Mouse (Mus musculus) spleen, postnatal 4 days (tissue): Measurements from ENCODE around the gene Hesx1.

Experiments
- DNase-seq, 2 experiments: peaks; one replicate each; pipeline ENCODE4 v3.0.0; 2022; ENCODE audit warnings: low spot score in 2 of 2

Hesx1 gene

GRCm38 (mm10) chr14:27011561-27011960 lies 17.3 kb downstream of the Hesx1 start:
- no peak for DNase-seq

DNA sequence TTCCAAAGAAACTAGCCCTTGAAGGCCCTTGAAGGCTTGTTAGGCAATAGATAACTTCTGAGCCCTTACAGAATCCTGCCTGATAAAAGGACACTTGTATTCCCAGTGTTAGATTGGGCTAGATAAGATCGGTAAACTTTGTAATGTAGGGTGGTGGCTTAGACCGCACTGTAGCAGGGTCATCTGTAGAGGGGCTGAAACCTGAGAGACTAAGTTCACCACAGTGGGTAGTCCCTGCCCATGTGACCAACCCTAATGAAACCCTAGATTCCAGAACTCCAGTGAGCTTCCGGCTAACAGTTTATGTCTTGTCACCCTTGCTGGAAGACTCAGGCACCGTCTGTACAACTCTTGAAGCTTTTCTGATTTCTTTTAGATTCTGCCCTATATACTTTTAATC lies 19.4 kb downstream of the Hesx1 start:
- no peak for DNase-seq

DNA sequence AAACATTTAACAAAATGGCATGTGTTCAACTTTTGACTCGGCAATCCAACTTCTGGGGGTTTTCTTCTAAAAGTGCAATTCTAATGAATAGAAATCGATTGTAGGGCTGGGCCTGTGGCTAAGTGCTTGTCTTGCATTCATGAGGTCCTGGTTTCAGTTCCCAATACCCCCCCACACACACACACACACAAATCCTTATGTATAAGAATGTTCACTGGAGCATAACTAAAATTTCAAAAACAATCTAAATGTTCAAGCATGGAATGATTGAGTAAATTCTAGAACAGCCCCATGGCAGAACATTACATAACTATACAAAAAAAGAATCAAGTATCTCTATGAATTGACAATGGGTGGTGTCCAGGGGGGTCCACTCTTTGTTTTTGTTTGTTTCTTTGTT lies 23.7 kb downstream of the Hesx1 start:
- DNase-seq, result no peak

DNA sequence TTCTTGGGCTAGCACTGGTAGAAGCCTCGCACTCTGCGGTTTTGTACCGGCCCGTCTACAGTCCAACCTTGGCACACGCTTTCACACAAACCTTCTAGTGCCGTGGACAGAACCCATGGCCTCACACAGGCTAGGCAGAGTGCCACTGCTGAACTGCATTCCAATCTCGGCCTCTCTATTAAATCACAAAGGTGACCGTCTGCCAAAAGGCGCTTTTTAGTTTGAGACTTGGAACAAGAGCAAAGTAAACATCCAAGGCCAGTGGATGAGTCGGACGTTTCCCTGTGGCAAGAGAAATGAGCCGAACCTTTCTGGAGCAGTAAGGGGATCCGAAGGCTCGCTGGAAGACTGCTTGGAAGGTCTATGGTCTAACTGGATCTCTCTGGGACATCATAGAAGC lies 25.6 kb downstream of the Hesx1 start:
- no peak for DNase-seq

DNA sequence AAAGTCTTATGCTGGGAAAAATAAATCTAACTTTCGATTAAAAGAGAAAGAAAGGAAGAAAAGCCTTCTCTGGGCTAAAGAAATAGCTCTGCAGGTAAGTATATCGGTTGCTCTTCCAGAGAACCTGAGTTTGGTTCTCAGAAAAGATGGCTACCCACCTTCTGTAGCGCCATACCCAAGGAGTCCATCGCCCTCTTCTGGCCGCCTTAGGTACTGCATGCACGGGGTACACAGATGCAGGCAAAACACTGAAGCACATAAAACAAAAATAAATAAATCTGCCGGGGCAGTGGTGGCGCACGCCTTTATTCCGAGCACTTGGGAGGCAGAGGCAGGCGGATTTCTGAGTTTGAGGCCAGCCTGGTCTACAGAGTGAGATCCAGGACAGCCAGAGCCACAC lies 28.7 kb downstream of the Hesx1 start:
- DNase-seq, result peak; percentile 74 to 89

DNA sequence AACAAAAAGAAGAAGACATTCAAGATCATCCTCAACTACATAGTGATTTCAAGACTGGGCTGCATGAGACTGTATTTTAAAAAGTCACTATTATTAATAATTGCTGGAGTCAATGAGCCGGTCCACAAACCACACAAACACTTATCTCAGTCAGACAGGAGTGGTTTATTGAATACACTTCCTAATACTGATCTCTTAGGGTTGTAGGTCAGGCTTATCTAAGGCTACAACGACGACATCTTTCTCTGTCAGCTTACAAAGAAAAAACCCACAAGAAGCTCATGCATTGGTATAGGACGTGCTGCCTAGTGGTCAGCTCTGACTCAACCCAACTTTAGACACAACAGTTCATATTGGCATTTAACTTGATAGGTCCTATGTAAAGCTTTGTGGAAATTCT lies 30.4 kb downstream of the Hesx1 start:
- no peak for DNase-seq

DNA sequence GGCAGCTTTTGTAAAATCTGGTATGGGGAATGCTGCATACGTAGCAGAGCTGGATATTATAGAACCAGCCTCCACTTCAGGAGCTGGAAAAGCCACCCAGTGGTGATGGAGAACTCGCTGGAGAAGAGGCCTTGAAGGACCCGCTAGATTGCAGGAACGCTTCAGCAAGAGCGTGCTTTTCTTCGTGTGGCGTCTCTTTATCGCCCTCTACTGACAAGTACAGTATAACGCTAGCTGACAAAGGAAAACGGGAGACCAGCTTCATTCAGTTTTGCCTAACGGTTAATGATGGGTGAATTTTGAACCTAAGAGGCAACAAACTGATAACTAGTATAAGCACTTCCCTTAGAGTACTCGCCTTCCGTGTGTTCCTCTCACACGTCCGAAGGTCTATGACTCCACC lies 35.6 kb downstream of the Hesx1 start:
- no peak for DNase-seq

DNA sequence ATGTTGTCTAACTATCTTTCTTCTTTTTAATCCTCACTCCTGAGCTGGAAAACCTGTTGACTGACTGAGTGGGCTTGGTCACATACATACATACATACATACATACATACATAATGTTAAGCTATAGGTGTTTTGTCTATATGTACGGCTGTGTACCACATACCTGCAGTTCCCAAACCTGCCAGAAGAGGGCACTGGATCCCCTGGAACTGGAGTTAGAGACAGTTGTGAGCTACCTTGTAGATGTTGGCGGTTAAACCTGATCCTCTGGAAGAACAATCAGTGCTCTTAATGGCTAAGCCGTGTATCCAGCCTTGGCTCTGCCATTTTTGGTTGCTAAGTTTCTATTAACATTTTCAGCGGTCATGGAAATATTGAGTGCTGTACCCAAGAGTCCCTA lies 36.9 kb downstream of the Hesx1 start:
- DNase-seq, result peak; percentile 70 to 91

DNA sequence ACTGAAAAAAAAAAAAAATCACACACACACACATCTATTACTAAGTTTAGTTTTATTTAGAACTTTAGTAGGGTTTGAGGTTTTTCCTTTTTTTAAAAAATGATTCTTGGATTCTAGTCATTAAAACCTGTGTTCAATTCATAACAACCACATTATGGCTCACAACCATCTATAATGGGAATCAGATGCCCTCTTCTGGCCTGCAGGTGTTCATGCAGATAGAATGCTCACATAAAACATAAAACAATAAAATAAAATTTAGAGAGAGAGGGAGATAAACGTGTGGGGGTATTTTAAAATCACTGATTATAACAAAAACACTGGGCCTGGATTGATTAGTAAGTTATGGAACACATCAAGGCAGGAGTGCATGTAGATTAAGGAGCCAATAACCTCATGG lies 43.3 kb downstream of the Hesx1 start:
- DNase-seq, result no peak

GRCm38 (mm10) chr14:27038783-27039182 lies 44.6 kb downstream of the Hesx1 start, which contains the start of gene Il17rd:
Gene Il17rd (plus strand): TSS chr14:27038941.
- DNase-seq, result peak; percentile 66 to 80

- peak in 1 of 2 experiments; percentile 67 for DNase-seq
These were observed 45.3 kb downstream of the Hesx1 start for GRCm38 (mm10) chr14:27039281-27040248.

DNA sequence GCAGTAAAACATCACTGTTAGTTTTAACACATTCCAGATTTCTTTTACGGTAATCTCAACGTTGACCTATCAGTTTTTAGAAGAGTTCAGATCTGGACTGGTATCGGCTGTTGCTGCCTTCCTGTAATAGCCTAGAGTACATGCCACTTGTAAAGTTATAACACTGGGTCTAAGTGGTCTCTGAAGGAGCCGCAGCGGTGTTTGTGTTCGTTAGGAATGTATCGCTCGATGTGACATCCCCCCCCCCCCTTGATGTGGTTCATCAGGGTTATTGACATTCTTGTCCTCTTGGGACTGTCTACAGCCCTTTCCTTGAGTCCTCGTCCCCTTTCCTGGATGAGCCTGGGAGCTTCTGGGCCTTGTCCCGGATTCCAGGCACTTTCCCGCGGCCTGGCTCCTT lies 46.2 kb downstream of the Hesx1 start:
- no peak for DNase-seq

DNA sequence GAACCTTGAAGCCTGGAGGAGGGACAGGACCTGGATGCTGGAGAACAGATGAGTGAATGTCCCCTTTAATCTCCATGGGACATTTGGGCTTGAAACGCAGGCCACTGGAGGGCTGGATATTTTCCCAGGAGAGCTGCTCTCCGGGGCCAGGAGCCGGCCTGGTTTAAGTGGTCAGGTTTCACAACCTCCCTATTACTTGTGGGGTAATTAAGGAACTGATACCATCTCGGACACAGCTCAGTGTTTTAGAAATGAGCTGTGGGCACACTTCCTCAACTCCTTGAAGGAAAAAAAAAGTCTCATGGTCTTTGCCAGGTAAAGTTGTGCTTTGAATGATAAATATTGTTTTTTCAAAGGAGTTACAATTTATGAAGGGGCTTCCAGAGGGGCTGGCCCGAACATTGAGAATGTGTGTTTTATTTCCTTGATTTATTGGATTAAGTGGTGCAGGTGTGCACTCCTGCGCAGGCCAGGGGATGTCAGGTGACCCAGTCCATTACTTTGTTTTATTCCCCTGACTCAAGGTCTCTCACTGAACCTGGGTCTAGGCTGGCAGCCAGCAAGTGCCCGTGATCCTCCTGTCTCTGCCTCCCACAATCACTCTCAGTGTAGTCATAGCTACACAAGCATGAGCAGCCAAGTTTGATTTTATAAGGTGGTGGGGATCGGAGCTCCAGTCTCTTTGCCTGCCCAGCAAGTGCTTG lies 48.2 kb downstream of the Hesx1 start:
- no peak for DNase-seq

- no peak for DNase-seq
These were observed 49.2 kb downstream of the Hesx1 start for GRCm38 (mm10) chr14:27043416-27043815.

GRCm38 (mm10) chr14:27044221-27044966 lies 50.2 kb downstream of the Hesx1 start:
- DNase-seq, result no peak

DNA sequence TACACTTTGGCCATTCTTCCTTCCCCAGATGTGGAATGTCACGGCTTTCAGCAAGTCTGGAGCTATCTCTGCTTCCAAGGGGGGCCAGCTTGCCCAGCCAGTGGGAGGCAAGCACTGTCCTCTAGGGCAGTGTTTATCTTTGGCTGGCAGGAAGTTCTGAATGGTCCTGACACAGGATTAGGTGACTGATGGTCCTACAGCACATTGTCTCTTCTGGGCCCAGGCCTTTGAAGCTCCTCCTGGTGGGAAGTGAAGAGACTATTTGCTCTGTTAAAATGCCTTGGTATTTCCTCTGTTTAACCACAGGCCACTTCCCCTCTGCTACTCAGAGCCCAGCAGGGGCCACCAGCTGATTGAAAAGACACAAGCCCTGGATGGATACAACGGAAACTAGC lies 50.7 kb downstream of the Hesx1 start:
- DNase-seq, result peak in 1 of 2 experiments; percentile 20

- DNase-seq, result no peak
These were observed 54.2 kb downstream of the Hesx1 start for GRCm38 (mm10) chr14:27048231-27048956.

GRCm38 (mm10) chr14:27050043-27050442 lies 55.8 kb downstream of the Hesx1 start:
- no peak for DNase-seq

DNA sequence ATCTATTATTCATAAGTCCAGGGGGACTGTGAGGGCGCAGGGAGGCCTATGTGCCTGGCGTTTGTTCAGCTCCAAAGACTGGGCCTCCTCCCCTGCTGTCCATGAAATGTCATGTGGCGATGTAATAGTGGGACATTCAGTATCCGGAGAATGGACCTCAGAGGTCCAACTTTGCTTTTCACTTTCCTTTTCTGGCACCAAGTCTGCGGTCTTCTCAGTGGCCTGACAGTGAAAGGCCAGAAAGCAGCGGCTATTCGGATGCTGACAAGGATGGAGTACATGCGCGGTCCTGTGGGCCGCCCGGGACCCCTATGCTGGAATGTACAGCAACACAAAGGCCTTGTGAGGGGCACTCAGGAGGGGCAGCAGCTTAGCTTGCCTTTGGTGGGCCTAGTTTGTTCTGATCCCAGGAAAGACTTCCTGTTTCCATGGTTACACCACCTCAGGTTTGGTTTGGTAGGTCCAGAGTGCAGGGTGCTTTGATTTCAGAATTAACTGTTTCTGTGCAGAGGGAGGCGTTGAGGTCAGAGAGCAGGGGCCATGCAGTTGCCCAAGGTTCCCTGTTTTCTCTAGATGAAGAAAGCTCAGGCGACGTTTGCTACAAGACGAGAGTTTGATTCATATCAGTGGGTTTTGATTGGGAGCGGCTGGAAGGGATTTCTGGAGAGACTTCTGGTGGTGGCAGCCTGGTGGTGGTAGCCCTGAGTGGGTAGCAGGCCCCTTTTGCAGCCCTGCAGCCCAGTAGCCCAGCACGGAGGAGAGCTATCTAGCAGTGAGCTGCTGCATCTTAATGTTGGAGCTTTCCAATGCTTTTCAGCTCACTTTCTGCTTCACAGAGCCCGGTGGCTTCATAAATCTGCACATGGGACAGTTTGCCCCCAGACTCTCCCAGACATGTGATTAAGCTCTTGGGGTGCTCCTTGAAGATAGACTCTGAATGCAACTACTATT lies 56.6 kb downstream of the Hesx1 start:
- no peak for DNase-seq

GRCm38 (mm10) chr14:27051511-27051895 lies 57.3 kb downstream of the Hesx1 start:
- DNase-seq, result no peak
